Mouse (Mus musculus) heart, postnatal 10 days (tissue): ENCODE results near the gene Krt5. TPM values are rescaled to one million over a fixed set of nuclear protein-coding genes. Genes with fewer than 3 reads are reported as not detected.
"Not testable (repeated sequence)": the region's sequence is repeated elsewhere in the genome, so short reads cannot be mapped to it uniquely, and the experiment has no call there.

ENCODE experiments used
- DNase-seq, 2 experiments: peaks; one replicate each; pipeline ENCODE4 v3.0.0; 2021
- intact Hi-C: fragments of 180-260 bp; cut with DNase I; formaldehyde crosslinking; loops from one replicate; pipeline ENCODE4 v1.15.1; 2025
- total RNA-seq, 2 experiments: library from RNA; stranded (reverse); gene quantifications; 2 replicates each; pipeline ENCODE4 v1.2.3; 2021

Krt5 gene
- total RNA-seq, result not detected

DNA sequence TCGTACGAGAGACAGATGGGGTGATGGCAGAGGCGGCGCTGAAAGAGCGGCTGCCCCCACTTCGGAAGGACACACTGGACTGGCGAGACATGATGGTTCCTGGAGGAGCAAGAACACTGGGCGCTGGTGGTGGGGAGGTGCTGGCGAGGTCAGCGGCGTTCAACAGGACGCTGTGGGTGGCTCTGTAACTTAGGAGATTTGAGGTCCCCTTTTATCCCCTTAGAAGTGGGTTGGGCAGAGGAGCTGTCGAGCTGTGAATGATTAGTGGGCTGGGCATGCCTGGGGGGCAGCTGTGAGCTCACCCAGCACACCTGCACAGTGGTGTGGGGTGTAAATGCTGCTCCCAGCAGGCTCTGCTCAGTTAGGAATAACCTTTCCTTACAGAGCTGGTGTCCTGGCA is at the start of gene Krt5:
Krt5 (minus strand) TSS at position 179 of the 400 bp plus-strand sequence.
- DNase-seq, result no peak
- intact Hi-C loops, result no loop called here

DNA sequence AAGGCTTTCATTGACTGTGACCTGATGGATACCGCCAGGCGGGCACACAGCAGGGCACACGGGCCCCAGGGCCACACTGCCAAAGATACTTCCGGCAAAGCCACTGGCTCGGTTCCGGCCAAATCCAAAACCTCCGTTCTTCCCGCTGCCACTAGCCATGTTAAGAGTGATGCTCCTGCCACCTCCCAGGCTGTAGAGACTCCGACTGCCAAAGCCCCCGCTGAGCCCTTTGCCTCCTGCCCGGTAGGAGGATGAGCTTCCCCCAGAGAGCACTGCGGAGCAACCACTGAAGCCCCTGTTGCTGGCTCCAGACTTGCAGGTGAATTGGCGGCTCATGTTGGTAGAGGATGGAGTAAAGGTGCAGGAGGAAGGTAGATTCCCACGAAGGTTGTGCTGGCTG is 30.0 kb upstream of the Krt5 start, which contains the start of gene Krt71:
Krt71 (minus strand) TSS at position 399 of the 400 bp plus-strand sequence.
- intact Hi-C loops, result no loop called here
- no peak for DNase-seq

DNA sequence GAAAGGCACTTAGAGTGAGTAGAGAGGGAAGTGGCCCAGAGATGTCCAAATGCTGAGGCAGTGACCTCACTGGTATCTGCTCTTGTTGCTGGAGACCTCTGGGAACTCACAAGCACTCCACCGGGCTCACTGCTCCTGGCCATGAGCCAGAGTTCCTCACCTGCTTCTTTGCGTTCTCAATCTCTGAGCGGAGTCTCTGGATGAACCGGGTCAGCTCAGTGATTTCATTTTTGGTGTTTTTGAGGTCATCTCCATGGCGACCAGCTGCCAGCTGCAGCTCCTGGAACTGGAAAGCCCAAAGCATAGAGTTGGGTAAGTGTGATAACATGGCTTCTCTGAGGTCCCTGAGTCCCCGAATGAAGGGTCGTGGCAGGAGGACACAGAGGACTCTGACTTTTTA is 25.1 kb upstream of the Krt5 start:
- no peak for DNase-seq
- intact Hi-C loops, result no loop called here

DNA sequence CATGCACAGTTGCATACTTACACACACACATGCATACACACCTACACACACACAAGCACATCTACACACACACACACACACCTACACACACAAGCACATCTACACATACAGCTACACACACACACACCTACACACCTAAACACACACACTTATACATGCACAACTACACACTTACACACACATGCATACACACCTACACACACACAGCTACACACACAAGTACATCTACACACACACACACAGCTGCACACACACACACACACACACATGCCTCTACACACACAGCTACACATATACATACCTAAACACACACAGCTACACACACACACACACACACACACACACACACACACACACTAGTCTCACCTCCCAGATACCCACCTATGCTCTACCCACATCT is 18.0 kb upstream of the Krt5 start:
- intact Hi-C loops, result no loop called here
- no peak for DNase-seq

DNA sequence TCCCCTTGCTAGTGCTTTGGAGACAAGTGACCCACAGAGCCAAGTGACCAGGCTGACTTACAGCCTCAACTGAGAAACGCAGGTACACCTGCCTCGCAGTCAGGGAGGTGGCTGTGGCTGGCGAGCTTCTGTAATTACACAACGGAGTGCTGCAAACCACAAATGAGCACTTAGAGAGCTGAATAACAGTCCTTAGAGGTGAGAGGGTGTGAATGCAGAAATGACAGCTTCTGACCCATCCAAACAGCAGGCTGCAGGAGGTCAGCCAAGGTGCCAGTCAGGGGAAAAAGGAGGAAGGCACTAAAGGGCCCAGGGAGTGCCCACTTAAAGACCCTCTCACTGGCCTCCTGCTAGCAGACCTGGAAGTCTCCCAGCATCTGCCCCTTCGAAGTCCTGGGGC is 12.0 kb upstream of the Krt5 start:
- DNase-seq, result no peak
- intact Hi-C loops, result no loop called here

DNA sequence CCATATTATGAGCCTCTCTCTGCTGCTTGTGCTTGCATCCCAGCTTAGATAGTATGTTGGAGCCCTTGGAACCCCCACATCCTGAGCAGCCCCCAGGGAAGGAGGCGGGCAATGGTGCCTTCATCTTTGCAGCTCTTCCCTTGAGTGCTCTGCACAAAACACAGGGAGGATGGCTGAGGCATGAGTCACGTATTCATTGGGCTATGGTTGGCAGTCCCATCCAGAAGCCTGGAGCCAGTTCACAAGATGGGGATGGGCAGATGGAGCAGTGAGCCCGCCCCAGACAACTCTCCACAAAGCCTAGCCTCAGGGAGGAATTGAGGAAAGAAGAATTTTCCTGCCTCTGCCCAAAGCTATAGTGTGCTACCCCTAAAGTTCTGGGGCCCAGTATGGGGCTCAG is 3.1 kb upstream of the Krt5 start:
- DNase-seq, result no peak
- intact Hi-C loops, result no loop called here

DNA sequence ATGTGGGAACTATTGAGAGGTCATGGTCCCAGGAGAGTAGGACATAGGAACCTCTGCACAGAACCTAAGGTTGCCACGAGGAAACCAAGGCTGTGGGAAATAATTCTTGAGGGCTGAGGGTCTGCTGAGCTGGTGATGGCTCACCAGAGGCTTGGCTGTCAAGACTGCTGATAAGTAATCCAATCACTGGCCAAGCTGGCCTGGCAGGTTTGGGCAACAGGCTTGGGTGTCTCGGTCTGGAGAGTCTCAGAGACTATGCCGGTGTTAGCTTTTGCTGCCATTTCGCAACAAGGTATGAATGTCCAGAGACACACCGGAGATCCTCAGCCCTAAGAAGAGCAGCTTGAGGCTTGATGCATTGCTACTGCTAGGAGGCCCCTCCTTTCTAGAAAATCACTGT is 1.7 kb upstream of the Krt5 start:
- DNase-seq, result no peak

DNA sequence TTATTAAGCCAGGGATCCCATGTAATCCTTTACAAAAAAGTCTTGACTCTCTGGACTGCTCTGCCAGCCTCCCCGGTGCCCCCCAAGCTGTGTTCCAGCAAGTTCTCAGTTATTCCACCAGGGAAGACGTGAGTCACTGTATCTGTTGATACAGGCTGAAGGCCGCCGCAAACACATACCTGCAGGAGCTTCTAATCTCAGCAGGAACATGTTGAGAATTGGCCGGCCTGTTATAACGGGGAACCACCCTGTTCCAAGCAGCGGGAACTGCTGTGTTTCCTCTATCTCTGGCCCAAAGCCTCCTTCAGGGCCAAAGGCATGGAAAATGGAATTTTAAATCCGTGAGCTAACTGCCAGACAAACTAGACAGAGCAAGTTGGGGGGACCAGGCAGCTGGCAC is 1.0 kb upstream of the Krt5 start:
- intact Hi-C loops, result no loop called here
- no peak for DNase-seq

More for the DNA sequence above, 1.7 kb upstream of the Krt5 start:
- intact Hi-C loops, result no loop called here

DNA sequence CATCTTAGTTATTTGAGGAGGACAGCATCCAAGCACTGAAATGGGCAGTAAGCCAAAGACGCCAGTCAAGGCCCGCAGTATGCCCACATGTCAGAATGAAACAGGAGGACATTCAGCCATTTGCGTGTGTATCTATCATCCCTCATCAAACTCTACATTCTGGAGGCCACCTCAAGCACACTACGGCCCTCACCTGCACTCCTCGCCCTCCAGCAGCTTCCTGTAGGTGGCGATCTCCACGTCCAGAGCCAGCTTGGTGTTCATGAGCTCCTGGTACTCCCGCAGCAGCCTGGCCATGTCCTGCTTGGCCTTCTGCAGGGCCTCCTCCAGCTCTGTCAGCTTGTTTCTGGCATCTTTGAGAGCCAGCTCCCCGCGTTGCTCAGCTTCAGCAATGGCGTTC is 4.0 kb downstream of the Krt5 start:
- intact Hi-C loops, result loop anchor here (10.0 kb wide), 1 partner anchor 374 kb away; no protein-coding TSS in a partner anchor

DNA sequence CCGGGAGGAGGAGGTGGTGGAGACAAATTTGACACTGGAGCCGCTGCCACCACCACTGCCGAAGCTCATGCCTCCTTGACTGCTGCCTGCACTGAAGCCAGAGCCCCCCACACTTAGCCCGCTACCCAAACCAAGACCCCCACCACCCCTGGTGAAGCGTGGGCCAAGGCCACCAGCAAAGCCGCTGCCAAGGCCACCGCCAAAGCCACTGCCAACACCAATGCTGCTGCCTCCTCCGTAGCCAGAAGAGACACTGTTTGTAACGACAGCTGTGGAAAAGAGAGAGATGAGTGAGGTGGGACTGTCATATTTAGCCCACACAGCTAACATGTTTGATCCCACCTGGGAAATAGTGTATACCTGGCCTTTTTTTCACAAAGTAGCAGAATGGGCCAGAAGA is 5.2 kb downstream of the Krt5 start:
- intact Hi-C loops, result loop anchor here (10.0 kb wide), 1 partner anchor 373 kb away; no protein-coding TSS in a partner anchor
- DNase-seq, result no peak

More for the DNA sequence above, 4.0 kb downstream of the Krt5 start:
- no peak for DNase-seq

DNA sequence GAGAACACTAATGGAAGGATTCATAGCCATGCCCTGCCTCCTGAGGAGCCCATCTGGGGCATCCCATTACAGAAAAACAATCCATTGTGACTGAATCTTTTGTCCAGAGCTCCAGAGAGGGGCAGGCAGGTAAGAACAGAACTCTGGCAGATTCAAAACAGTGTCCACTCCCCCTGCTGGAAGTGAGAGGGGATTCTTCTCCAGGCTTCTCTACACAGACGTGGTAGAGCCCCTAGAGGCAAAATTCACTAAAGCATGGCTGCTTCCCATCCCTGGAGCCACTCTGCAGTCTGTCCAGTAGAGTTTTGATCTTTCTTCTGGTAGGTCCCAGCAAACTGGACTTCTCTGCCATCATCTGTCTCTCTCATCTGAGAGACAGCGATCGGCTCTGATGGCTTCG is 8.6 kb downstream of the Krt5 start:
- intact Hi-C loops, result loop anchor here (5.0 to 10.0 kb wide), 2 partner anchors 167 to 369 kb away; no protein-coding TSS in a partner anchor
- DNase-seq, result peak; percentile 6 to 20

DNA sequence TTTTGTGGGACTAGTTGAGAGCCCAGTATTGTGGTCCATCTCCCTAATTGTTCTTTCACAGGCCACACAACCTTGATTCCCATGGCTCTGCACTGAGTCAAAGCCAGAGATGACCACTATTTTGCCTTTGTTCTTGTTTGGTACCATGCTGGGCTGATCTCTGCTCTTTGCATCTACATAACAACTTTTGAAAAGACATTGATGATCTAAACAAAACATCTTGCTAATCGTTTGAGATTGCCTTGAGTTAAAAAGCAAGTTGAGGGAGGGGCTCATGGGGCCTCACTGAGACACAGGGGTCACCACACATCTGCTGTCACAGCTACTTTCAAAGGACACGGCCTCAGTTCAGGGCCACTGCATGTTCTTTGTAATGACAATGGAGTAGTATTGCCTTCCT is 10.3 kb downstream of the Krt5 start:
- DNase-seq, result no peak
- intact Hi-C loops, result loop anchor here (5.0 to 10.0 kb wide), 2 partner anchors 165 to 368 kb away; no protein-coding TSS in a partner anchor

DNA sequence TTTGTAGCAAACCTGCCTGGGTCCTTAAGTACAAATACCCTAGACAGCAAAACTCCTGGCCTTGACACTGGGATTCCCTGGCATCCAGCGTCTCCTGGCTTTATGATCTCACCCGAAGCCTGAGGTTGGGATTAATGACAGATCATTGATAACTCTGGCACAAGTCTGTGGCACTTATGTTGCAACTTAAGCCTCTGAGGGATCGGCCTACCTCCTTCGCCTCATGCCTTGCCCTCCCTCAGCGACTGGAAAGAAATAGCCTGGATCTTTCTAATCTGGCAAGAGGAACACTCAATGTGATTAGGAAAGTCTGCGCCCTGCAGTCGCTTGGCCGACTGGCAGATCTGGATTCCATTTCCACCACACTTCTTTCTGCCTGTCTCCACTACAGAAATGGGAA is 12.8 kb downstream of the Krt5 start:
- intact Hi-C loops, result loop anchor here (5.0 to 10.0 kb wide), 2 partner anchors 163 to 365 kb away; no protein-coding TSS in a partner anchor
- DNase-seq, result no peak

DNA sequence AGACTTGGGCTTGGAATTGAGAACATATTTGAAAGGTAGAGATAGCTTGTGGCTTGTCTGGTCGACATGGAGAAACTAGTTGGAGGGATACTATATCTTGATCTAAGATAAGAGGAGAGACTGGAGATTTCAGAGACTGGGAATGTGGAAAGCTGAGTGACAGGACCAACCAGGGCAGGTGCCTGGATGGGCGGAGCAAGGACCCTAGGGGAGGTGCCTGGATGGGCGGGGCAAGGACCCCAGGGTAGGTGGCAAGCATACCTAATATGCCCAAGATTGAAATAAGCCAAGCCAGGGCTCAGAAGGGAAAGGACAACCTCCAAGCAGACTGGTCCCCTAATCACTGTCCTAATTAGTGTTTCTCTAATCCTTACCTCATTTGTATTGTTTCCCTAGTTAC is 13.5 kb downstream of the Krt5 start:
- no peak for DNase-seq
- intact Hi-C loops, result no loop called here

DNA sequence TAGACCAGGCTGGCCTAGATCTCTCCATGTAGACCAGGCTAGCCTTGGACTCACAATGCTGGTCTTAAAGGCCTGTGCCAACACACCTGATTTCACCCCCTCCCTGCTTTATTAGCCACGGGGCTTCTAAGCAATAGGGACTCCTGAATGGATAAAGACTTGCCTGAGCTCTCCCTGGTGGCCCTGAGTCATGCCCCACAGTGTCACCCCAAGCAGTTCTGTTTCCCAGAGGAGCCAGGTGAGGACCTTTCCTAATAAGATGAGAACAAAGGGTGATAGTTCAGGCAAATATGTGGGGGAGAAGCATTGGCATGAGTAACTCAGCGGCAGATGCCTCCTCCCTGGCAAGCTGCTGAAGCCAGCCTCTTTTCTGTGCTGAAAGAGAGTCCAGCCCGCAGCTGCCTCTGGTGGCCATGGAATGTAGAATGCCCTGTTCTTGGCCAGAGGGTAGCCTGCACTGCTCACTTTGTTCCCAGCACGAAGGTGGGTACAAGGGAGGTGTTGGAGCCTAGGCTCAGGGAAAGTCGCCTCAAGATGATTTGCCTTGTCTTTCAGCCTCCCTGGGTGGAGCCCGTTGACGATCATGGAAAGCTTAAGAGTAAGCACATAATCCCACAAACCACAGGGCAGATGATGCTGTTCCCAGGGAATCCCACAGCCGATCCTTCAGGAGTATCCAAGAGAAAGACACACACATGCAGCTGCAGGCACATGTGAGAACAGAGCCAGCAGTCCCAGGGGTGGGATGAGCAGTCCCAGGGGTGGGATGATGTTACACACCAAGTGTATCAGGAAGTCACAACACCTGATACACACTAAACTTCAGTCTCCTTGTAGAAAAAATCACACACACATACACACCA is 15.1 kb downstream of the Krt5 start:
- intact Hi-C loops, result no loop called here
- DNase-seq, result no peak

DNA sequence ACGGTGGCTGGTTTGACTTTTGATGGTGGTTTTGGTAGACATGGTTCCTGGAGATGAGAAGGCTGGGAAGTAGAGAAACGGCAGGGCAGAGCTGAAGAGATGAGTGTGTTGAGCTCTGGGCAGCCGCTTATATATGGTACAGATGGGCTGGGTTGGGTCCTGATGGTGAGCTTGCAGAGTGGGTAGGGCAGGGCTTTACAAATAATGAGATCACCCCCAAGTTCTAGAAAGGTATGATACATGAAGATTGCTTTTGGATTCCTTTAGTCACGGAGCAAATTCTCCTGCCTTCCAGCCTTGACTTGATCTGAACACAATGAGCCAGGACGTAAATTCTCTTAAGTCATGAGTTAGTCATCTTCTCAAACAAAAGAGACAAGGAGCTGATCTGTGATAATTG is 18.5 kb downstream of the Krt5 start, which contains the start of gene Krt6a:
Krt6a (minus strand) TSS at position 101 of the 400 bp plus-strand sequence.
- DNase-seq, result no peak
- intact Hi-C loops, result no loop called here

DNA sequence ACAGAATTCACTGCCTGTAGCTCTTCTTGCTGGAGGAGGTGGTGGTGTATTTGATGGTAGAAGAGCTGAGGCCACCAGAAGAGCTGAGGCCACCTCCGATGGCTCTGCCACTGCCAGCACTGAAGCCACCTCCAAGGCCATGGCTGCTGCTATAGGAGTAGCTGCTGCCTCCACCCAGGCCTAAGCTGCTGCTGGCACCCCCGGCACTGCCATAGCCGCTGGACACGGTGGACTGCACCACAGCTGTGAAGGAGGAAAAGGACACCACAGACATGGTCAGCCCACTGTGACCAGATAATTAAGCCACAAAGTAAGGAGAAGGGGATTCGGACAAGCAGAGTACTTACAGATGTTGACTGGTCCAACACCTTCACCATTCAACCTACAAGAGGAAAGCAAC is 22.2 kb downstream of the Krt5 start:
- intact Hi-C loops, result not testable (repeated sequence)

DNA sequence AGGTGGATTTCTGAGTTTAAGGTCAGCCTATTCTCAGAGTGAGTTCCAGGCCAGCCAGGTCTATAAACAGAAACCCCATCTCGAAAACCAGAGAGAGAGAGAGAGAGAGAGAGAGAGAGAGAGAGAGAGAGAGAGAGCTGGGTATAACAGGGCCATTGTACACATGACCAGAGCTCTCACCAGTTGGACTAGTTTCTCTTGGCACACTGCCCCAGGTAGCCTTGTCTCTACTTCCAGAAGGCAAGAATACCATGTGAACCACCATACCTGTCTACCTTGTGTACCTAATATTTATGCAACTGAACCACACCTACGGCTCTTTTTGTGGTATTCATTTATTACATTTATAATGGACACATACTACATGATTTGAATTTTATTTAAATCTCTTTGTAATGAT is 24.5 kb downstream of the Krt5 start:
- intact Hi-C loops, result no loop called here
- DNase-seq, result no peak

More for the DNA sequence above, 22.2 kb downstream of the Krt5 start:
- DNase-seq, result not testable (repeated sequence)

DNA sequence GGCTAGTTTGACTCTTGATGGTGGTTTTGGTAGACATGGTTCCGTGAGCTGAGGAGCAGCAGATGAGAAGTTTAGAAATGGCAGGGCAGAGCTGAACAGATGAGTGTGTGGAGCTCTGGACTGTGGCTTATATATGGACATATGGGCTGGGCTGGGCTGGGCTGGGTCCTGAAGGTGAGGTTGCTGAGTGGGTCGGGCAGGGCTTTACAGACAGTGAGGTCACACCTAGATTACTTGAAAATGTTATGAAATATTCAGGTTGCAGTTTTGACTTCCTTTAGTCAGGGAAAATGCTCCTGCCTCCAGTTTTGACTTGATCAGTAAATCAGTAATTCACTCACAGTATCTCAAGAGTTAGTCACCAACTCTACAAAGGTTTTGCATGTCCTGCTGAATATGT is 32.5 kb downstream of the Krt5 start, which contains the start of gene Krt6b:
Krt6b (minus strand) TSS at position 101 of the 400 bp plus-strand sequence.
- DNase-seq, result no peak
- intact Hi-C loops, result no loop called here

DNA sequence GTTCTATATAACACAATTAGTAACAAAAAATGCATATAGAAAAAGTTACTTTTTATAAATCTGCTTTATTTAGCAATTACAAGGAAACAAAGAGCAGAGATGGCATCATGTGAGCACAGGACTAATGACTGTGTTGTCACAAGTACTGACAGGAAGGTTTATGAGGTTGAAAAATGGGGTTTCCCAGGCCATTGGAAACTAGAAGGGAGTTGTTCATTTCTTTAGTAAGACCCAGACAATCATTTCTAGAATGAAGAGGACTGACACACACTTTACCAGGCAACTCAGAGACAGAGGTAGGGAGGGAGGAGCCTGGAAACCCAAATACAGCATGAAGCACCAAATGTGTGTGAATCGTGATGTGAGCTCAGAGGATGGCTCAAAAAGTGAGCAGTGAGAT is 36.7 kb downstream of the Krt5 start:
- intact Hi-C loops, result no loop called here
- DNase-seq, result no peak
